Mouse (Mus musculus): ENCODE data around the gene AL607142.1. TPM values are rescaled to one million over a fixed set of nuclear protein-coding genes. Genes with fewer than 3 reads are reported as not detected.
A peak's percentile ranks its signal among the peaks of the same experiment; 100 is the strongest.

AL607142.1 gene
- polyA plus RNA-seq, 1 experiment from 2014 or later, result not detected

DNA sequence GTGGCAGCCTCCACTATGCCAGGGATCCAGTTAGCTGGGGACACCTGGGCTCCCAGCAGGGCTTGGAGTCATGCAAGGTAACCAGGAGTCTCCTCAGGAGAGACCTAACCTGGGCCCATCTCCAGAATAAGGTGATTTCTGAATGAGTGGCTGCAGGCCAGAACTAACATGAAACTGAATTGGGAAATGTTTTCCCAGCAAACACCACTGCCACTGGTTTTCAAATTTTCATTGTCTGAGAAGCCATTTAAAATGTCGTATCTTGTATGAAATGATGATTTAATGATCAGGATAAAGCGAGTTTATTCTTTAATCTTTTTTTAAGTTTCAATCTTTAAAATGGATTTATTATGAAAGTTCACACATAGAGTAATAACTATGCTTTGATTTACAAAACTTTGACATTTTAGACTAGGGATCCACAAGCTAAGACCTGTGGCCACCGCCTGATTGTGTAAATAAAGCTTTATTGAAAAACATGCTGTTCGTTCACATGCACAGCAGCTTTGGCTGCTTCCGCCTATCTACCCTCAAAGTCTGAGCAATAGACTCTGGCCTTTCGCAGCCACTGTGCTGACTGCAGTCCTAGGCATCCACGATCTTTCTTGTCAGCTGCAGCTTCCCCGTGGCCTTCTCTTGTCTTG is 2.9 kb downstream of the AL607142.1 start:
- Histone ChIP-seq H3K4me2 (ENCODE audit: low read depth, low read length) (no peak overlapping the region), H3K9me3 (ENCODE audit: low read length) (no peaks in the 10 kb centered on the region), H3K27ac (ENCODE audit: low read depth) (no peak overlapping the region), H3K36me3 (replicated peaks; ENCODE audit: insufficient read depth, low read length) (no peaks in the 10 kb centered on the region), H3K9ac (replicated peaks) (no peak overlapping the region), H3K4me1 (ENCODE audit: insufficient read depth) (no peaks in the 10 kb centered on the region), H3K4me3 (ENCODE audit: low read depth, low read length) (no peak overlapping the region), H3K27me3 (ENCODE audit: insufficient read depth, low read length) (no peaks in the 10 kb centered on the region)
- TF ChIP-seq EP300 (IDR thresholded peaks at IDR 0.05; ENCODE audit: low read depth) (no peak), CTCF (IDR thresholded peaks at IDR 0.05; ENCODE audit: low read depth) (no peak)
- no peak for DNase-seq
- 72% methylated on average over 8 of the region's 8 CpGs for WGBS (ENCODE audit: insufficient replicate concordance)
- ATAC-seq, result no peak

GRCm38 (mm10) chr4:120068883-120069581 is 4.2 kb downstream of the AL607142.1 start:
- no peak overlapping the region for H3K9ac ChIP-seq (replicated peaks)
- no peaks in the 10 kb centered on the region for H3K27me3 ChIP-seq (ENCODE audit: insufficient read depth, low read length)
- H3K27ac ChIP-seq (ENCODE audit: low read depth), result no peak overlapping the region
- H3K4me2 ChIP-seq (ENCODE audit: low read depth, low read length), result no peak overlapping the region
- H3K9me3 ChIP-seq (ENCODE audit: low read length), result no peaks in the 10 kb centered on the region
- no peak for TF ChIP-seq EP300 (IDR thresholded peaks at IDR 0.05; ENCODE audit: low read depth)
- no peak for TF ChIP-seq CTCF (IDR thresholded peaks at IDR 0.05; ENCODE audit: low read depth)
- H3K36me3 ChIP-seq (replicated peaks; ENCODE audit: insufficient read depth, low read length), result no peaks in the 10 kb centered on the region
- ATAC-seq (0 out of 2 replicates have a peak, but pooled peaks have one; percentile 23), DNase-seq (no peak)
- H3K4me1 ChIP-seq (ENCODE audit: insufficient read depth), result no peaks in the 10 kb centered on the region
- WGBS (ENCODE audit: insufficient replicate concordance), result 58% methylated on average over 3 of the region's 3 CpGs
- H3K4me3 ChIP-seq (ENCODE audit: low read depth, low read length), result no peak overlapping the region

DNA sequence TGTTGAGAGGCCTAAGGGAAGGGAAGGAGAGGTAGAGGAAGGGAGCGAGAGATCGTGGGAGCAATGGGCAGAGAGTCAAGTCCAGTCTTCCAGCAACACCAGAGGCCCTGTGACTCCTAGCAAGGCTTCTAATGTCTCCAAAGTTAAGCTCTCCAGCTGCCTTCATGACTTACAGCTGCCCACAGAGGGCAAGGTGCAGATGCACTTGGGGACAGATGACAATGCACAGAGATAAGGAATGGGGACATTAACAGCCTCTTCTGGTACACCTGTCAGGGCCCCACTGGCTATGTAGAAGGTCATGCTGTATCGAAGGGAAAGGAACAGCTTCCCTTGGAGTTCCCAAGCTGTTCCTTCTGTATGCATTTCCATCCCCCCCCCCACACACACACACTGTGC is 4.8 kb downstream of the AL607142.1 start:
- no peak overlapping the region for H3K4me3 ChIP-seq (ENCODE audit: low read depth, low read length)
- H3K27me3 ChIP-seq (ENCODE audit: insufficient read depth, low read length), result no peaks in the 10 kb centered on the region
- TF ChIP-seq EP300 (IDR thresholded peaks at IDR 0.05; ENCODE audit: low read depth) (no peak), CTCF (IDR thresholded peaks at IDR 0.05; ENCODE audit: low read depth) (no peak)
- no peaks in the 10 kb centered on the region for H3K36me3 ChIP-seq (replicated peaks; ENCODE audit: insufficient read depth, low read length)
- no peak for ATAC-seq
- no peak overlapping the region for H3K27ac ChIP-seq (ENCODE audit: low read depth)
- WGBS (ENCODE audit: insufficient replicate concordance), result 79% methylated on average over 3 of the region's 3 CpGs
- no peak overlapping the region for H3K9ac ChIP-seq (replicated peaks)
- no peaks in the 10 kb centered on the region for H3K9me3 ChIP-seq (ENCODE audit: low read length)
- no peaks in the 10 kb centered on the region for H3K4me1 ChIP-seq (ENCODE audit: insufficient read depth)
- H3K4me2 ChIP-seq (ENCODE audit: low read depth, low read length), result no peak overlapping the region
- DNase-seq, result no peak

- H3K27me3 ChIP-seq (ENCODE audit: insufficient read depth, low read length), result no peaks in the 10 kb centered on the region
- no peak overlapping the region for H3K9ac ChIP-seq (replicated peaks)
- H3K36me3 ChIP-seq (replicated peaks; ENCODE audit: insufficient read depth, low read length), result no peaks in the 10 kb centered on the region
- 58% methylated on average over 3 of the region's 3 CpGs for WGBS (ENCODE audit: insufficient replicate concordance)
- H3K4me1 ChIP-seq (ENCODE audit: insufficient read depth), result no peaks in the 10 kb centered on the region
- no peak overlapping the region for H3K4me2 ChIP-seq (ENCODE audit: low read depth, low read length)
- TF ChIP-seq CTCF (IDR thresholded peaks at IDR 0.05; ENCODE audit: low read depth) (no peak), EP300 (IDR thresholded peaks at IDR 0.05; ENCODE audit: low read depth) (no peak)
- DNase-seq (no peak), ATAC-seq (no peak)
- H3K9me3 ChIP-seq (ENCODE audit: low read length), result no peaks in the 10 kb centered on the region
- H3K27ac ChIP-seq (ENCODE audit: low read depth), result no peak overlapping the region
- H3K4me3 ChIP-seq (ENCODE audit: low read depth, low read length), result no peak overlapping the region
Measured at GRCm38 (mm10) chr4:120071411-120071810, 6.6 kb downstream of the AL607142.1 start.

GRCm38 (mm10) chr4:120071842-120072507 is 7.2 kb downstream of the AL607142.1 start:
- TF ChIP-seq EP300 (IDR thresholded peaks at IDR 0.05; ENCODE audit: low read depth) (no peak), CTCF (IDR thresholded peaks at IDR 0.05; ENCODE audit: low read depth) (no peak)
- H3K9me3 ChIP-seq (ENCODE audit: low read length), result no peaks in the 10 kb centered on the region
- H3K9ac ChIP-seq (replicated peaks), result no peak overlapping the region
- no peaks in the 10 kb centered on the region for H3K36me3 ChIP-seq (replicated peaks; ENCODE audit: insufficient read depth, low read length)
- no peak overlapping the region for H3K4me3 ChIP-seq (ENCODE audit: low read depth, low read length)
- H3K4me2 ChIP-seq (ENCODE audit: low read depth, low read length), result no peak overlapping the region
- H3K4me1 ChIP-seq (ENCODE audit: insufficient read depth), result no peaks in the 10 kb centered on the region
- ATAC-seq, result no peak
- 60% methylated on average over 15 of the region's 15 CpGs for WGBS (ENCODE audit: insufficient replicate concordance)
- H3K27me3 ChIP-seq (ENCODE audit: insufficient read depth, low read length), result no peaks in the 10 kb centered on the region
- no peak for DNase-seq
- no peak overlapping the region for H3K27ac ChIP-seq (ENCODE audit: low read depth)

- no peak for ATAC-seq
- no peak for DNase-seq
- TF ChIP-seq EP300 (IDR thresholded peaks at IDR 0.05; ENCODE audit: low read depth), result no peak
- TF ChIP-seq CTCF (IDR thresholded peaks at IDR 0.05; ENCODE audit: low read depth), result no peak
- H3K36me3 ChIP-seq (replicated peaks; ENCODE audit: insufficient read depth, low read length), result no peaks in the 10 kb centered on the region
- no peak overlapping the region for H3K4me2 ChIP-seq (ENCODE audit: low read depth, low read length)
- no peak overlapping the region for H3K4me3 ChIP-seq (ENCODE audit: low read depth, low read length)
- no peak overlapping the region for H3K27ac ChIP-seq (ENCODE audit: low read depth)
- WGBS (ENCODE audit: insufficient replicate concordance), result 58% methylated on average over 5 of the region's 5 CpGs
- H3K4me1 ChIP-seq (ENCODE audit: insufficient read depth), result no peaks in the 10 kb centered on the region
- no peaks in the 10 kb centered on the region for H3K27me3 ChIP-seq (ENCODE audit: insufficient read depth, low read length)
- no peaks in the 10 kb centered on the region for H3K9me3 ChIP-seq (ENCODE audit: low read length)
- no peak overlapping the region for H3K9ac ChIP-seq (replicated peaks)
Measured at GRCm38 (mm10) chr4:120074061-120074460, 9.3 kb downstream of the AL607142.1 start.

Measured in liver, postnatal 0 days (tissue).